Mouse (Mus musculus) cerebellum, postnatal 25 days (tissue): ENCODE measurements around the gene Atg13.
"Not testable (repeated sequence)": the region's sequence is repeated elsewhere in the genome, so short reads cannot be mapped to it uniquely, and the experiment has no call there.

ENCODE experiments used
- DNase-seq, 2 experiments: peaks; one replicate each; pipeline ENCODE4 v3.0.0; 2021; ENCODE audit warnings: mixed read lengths in 2 of 2

Gene Atg13

GRCm38 (mm10) chr2:91710272-91711234, at the start of gene Atg13, which contains the start of gene Harbi1:
Gene Atg13 (minus strand): TSS chr2:91710576.
Gene Harbi1 (plus strand): TSS chr2:91710852.
- peak; percentile 94 to 96 for DNase-seq

DNA sequence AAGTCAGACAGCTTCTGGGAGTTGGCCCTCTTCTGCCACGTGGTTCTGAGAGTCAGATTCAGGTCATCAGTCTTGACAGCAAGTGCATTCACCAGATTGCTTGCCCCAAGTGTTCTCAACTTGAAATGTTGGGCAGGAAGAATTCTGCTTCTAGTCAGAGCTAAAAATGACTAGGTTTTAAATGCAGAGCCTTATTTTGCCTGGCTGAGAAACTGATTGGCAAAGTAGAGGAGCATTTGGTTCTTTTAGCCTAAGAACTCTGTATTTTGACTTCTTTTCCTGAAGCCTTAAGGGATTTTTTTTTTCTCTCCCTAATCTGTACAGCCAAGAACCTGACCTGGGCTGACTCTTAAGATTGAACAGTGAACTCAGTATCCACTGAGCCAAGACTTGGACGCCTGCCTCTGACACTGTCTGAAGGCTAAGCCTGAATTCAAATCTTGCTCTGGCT, 39.5 kb upstream of the Atg13 start:
- DNase-seq: peak in 1 of 2 experiments; percentile 45

DNA sequence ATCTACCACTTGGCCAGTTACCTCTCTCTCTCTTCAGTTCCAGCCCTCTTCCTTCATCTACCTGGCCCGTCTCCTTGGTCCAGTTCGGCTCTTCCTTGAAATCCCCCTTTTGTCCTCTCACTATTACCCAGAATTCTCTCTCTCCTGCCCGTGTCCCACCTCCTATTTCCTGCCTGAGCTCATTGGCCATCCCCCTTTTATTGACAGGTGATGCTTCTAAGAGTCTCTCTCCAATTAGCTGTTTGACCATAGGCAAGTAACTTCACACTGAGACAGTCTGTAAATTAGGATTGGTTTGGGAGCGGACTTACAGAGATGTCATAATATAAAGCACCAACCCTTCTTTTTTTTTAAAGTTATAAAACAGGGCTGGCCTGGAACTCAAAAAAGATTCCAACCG, 34.3 kb upstream of the Atg13 start:
- DNase-seq: no peak

DNA sequence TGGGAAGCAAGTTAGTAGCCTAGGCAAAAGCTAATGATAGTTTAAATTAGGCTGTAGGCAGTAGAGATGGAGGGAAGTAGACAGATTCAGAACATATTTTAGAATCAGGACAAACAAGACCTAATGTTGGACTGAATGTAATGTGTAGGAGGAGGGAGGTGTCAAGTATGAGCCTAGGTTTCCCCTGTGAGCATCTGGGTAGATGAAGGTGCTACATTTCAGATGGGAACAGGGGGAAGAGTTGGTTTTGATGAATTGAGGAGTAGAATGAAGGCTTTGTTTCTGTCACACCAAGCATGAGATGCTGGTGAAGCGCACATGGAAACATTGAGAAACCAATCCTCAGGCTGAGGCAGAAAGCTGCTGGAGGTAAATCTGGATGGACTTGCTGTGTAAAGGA, 29.2 kb upstream of the Atg13 start:
- no peak for DNase-seq

- DNase-seq: no peak
Measured at GRCm38 (mm10) chr2:91735221-91735620, 24.8 kb upstream of the Atg13 start.

- DNase-seq: peak; percentile 90 to 91
Measured at GRCm38 (mm10) chr2:91729971-91730821, 19.8 kb upstream of the Atg13 start, which contains the start of gene Ambra1. Gene Ambra1 (plus strand): TSS chr2:91730134.

DNA sequence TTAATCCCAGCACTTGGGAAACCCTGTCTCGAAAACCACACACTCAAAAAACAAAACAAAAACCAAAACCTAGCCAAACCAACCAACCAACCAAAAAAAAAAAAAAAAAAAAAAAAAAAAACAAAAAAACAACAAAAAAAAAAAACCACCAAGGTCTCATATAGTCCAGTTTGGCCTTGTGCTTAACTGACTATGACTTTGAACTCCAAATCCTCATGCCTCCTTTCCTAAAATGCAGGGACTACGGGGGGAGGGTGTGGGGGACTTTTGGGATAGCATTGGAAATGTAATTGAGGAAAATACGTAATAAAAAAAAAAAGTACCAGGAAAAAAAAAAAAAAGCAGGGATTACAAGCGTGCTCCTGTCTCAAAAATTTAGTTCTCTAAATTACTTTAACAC, 19.2 kb upstream of the Atg13 start:
- no peak for DNase-seq

GRCm38 (mm10) chr2:91727011-91727410, 16.6 kb upstream of the Atg13 start:
- DNase-seq: no peak

- not testable (repeated sequence) for DNase-seq
Measured at GRCm38 (mm10) chr2:91725476-91725875, 15.1 kb upstream of the Atg13 start.

DNA sequence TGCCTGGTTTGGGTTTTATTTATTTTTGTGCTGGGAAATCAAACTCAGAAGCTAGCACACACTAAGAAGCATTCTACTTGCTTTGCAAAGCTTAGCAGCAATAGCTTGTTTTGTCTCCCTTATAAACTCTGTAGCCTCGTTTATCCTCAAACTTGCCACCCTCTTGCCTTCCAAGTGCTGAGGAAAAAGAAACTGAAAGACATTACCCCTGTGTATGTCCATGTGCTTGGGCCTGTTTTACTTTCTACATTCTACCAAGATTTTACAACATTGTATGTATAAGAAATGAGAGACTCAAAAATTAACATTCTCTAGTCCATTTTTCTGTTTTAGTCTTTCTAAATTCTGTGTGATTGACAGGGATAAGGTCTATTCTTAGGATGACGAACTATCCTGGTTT, 14.3 kb upstream of the Atg13 start:
- DNase-seq: no peak

DNA sequence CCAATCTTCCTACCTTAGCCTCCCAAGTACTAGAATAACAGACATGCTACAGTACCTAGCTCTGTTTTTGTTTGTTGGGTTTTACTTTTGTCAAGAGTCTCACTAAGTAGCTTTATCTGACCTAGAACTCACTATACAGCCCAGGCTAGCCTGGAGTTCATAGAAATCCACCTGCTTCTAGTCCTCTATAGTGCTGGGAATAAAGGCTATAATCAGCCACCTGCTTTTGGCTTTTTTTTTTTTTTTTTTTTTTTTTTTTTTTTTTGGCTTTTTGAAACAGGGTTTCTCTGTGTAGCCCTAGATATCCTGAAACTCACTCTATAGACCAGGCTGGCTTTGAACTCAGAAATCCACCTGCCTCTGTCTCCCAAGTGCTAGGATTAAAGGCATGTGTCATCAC, 13.6 kb upstream of the Atg13 start:
- no peak for DNase-seq

DNA sequence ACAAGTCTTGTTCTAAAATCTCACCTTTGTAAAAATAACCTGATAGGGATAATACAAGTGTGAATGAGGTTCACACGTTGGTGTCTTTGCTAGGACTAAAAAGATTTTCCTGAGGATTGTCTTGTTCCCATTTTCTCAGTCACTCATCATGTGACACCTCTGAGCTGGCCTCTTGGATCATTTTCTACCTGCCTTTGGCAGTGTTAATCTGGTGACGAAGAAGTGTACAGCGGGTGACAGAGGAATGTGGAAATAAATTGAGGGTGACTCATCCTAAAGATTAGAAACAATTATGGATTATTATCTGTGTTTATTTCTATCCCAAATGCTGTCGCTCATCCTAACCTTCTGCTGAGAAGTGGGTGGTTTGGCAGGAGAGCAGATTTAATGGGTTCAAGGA, 13.0 kb upstream of the Atg13 start:
- DNase-seq: no peak

DNA sequence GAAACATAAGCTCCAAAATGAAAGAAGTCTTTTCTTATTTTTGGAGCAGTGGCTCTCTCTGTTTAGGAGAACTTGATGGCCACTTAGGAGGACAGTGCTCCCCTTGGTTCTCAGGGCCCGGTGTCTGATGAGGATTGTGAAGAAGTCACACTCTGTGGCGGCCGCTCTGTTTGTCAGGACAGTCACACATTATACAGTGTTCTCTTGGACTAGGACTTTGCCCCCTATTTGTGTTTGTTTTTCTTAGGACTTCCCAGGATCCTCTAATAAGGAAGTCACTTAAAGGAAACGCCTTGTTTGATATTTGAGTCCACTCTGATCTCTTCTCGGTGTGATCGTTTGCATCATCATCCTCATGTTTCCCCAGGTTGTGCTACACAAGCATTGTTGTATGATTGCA, 7.9 kb upstream of the Atg13 start:
- DNase-seq: no peak

- DNase-seq: no peak
Measured at GRCm38 (mm10) chr2:91714921-91715320, 4.5 kb upstream of the Atg13 start.

DNA sequence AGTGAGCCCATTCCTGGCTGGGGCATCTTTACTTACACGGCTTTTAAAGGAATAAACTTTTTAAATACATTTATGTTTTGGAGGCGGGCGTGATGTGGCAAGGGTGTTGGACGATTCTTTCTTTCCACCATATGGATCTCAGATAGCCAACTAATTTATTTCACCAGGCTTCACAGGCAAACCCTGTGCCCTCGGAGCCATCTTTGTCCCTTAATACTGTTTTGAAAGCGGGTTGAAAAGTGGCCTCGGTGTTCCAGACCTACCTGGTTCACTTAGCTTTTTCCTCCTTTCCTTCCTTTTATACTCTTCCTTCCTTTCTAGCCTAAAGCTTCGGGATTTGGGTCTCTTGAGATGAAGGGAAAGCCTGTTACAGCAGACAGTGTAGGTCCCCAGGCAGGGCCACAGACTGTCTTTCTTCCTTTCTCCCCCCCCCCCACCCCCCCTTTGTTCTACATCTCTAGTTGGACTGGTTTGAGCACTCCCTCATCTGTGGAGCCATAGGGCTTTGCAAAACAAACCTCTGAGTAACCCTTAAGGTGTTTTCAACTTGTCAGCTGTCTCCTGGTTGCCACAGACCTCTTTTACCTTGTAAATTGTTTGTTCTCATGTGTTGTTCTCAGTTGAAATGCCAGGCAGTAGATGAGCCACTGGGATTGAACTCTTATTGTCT, 1.0 kb upstream of the Atg13 start:
- peak in 1 of 2 experiments; percentile 11 for DNase-seq

GRCm38 (mm10) chr2:91708361-91708760, 2.0 kb downstream of the Atg13 start:
- no peak for DNase-seq

- DNase-seq: no peak
Measured at GRCm38 (mm10) chr2:91706456-91706855, 3.9 kb downstream of the Atg13 start.

DNA sequence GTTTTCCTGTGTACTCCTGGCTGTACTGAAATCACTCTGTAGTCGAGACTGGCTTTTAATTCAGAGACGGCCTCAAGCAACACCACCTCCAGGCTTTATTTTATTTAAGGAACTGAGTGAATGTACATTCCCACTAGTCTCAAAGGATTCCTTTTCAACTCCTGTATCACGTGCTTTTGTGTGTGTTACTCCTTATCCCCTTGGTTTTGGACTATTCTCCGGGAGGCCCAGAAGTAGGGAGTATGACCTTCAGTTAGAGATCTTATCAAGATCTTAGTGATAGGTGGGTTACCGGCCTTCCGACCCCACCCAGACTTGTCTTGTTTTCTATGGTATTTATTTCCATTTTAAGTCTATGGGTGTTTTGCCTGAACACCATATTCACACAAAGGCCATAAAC, 4.6 kb downstream of the Atg13 start:
- DNase-seq: no peak

- peak; percentile 13 to 28 for DNase-seq
Measured at GRCm38 (mm10) chr2:91701366-91701765, 9.0 kb downstream of the Atg13 start.

GRCm38 (mm10) chr2:91699225-91699624, 11.2 kb downstream of the Atg13 start:
- no peak for DNase-seq

DNA sequence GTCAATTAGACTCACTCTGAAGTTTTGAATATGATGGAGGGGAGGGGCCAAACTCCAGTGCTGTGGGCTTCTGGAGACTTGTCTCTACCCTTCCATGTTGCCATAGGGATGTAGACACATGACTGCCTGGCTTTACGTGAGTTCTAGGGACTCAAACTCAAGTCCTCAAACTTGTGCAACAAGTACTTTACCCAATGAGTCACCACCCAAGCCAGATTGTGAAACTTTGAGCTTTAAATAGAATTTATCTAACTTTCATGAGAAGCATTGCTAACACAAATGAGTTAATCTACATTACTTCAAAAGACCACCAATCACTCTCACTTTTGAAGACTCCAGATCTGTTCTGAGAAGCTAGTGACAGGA, 14.2 kb downstream of the Atg13 start:
- DNase-seq: no peak

GRCm38 (mm10) chr2:91695436-91696224, 14.7 kb downstream of the Atg13 start:
- no peak for DNase-seq
